Mouse (Mus musculus) cortical plate, adult 2 months (tissue): ENCODE results near the gene Slc44a5.

Experiments used
- CTCF ChIP-seq: fragments of 200-500 bp; IDR thresholded peaks from 2 replicates; pipeline ENCODE4 v1.5.1; 2011; ENCODE audit warnings: mild to moderate bottlenecking, control low read depth, low read length; ENCODE audit not compliant: insufficient read depth; ENCODE audit errors: extremely low read depth
- POLR2A ChIP-seq: fragments of 200-500 bp; IDR thresholded peaks from 2 replicates; pipeline ENCODE4 v1.6.1; 2011; ENCODE audit warnings: mild to moderate bottlenecking, low read length, control low read depth; ENCODE audit not compliant: insufficient read depth; ENCODE audit errors: extremely low read depth

DNA sequence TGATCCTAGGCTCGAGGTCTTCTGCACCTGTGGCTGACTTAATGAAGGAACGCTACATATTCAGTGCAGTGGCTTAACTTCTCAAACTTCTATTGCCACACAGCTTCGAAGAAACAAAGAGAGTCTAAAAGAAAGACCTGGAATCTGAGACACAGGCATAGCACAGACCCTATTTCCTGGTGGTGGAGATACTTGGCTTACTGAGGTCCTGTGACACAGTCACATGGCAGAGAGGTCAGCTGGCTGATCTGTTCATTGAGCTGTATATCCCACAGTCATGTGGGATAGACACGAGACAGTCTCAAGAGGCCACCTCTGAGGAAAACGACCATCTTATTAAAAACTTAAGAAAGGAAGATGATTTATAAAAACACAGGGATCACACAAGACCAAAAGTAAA is 116.8 kb downstream of the Slc44a5 start:
- TF ChIP-seq POLR2A (no peak), CTCF (no peak)
